Mouse (Mus musculus): ENCODE results near the gene Pam. TPM values are rescaled to one million over a fixed set of nuclear protein-coding genes. Genes with fewer than 3 reads are reported as not detected.

Gene Pam
- polyA plus RNA-seq, 1 experiment from 2014 or later = 30.7 TPM

- no peak for ATAC-seq
- Histone ChIP-seq H3K4me2 (ENCODE audit: low read depth, low read length) (no peak overlapping the region), H3K36me3 (ENCODE audit: control insufficient read depth, insufficient read depth, low read length) (no peaks in the 10 kb centered on the region), H3K27ac (ENCODE audit: low read length) (no peak overlapping the region), H3K4me1 (ENCODE audit: control insufficient read depth, insufficient read depth, low read length) (peaks cover 7% of the 10 kb centered on the region), H3K9ac (ENCODE audit: low read depth, low read length) (no peak overlapping the region), H3K4me3 (ENCODE audit: low read length) (no peak overlapping the region), H3K27me3 (replicated peaks; ENCODE audit: control insufficient read depth, insufficient read depth, low read length) (no peaks in the 10 kb centered on the region), H3K9me3 (ENCODE audit: control insufficient read depth, low read length) (no peaks in the 10 kb centered on the region)
- 74% methylated on average over 3 of the region's 3 CpGs for WGBS
Observed at GRCm38 (mm10) chr1:98083508-98083907, 11.9 kb downstream of the Pam start.

GRCm38 (mm10) chr1:98082988-98083387 lies 12.5 kb downstream of the Pam start:
- H3K9me3 ChIP-seq (ENCODE audit: control insufficient read depth, low read length) = no peaks in the 10 kb centered on the region
- H3K9ac ChIP-seq (ENCODE audit: low read depth, low read length) = no peak overlapping the region
- H3K4me1 ChIP-seq (ENCODE audit: control insufficient read depth, insufficient read depth, low read length) = peaks cover 7% of the 10 kb centered on the region
- H3K36me3 ChIP-seq (ENCODE audit: control insufficient read depth, insufficient read depth, low read length) = no peaks in the 10 kb centered on the region
- H3K27ac ChIP-seq (ENCODE audit: low read length) = no peak overlapping the region
- ATAC-seq = no peak
- H3K4me3 ChIP-seq (ENCODE audit: low read length) = no peak overlapping the region
- no peak overlapping the region for H3K4me2 ChIP-seq (ENCODE audit: low read depth, low read length)
- no peaks in the 10 kb centered on the region for H3K27me3 ChIP-seq (replicated peaks; ENCODE audit: control insufficient read depth, insufficient read depth, low read length)
- WGBS = 90% methylated on average over 6 of the region's 6 CpGs

- Histone ChIP-seq H3K4me2 (ENCODE audit: low read depth, low read length) (no peak overlapping the region), H3K9me3 (ENCODE audit: control insufficient read depth, low read length) (no peaks in the 10 kb centered on the region), H3K27ac (ENCODE audit: low read length) (no peak overlapping the region), H3K36me3 (ENCODE audit: control insufficient read depth, insufficient read depth, low read length) (no peaks in the 10 kb centered on the region), H3K9ac (ENCODE audit: low read depth, low read length) (no peak overlapping the region), H3K4me1 (ENCODE audit: control insufficient read depth, insufficient read depth, low read length) (peaks cover 7% of the 10 kb centered on the region), H3K27me3 (replicated peaks; ENCODE audit: control insufficient read depth, insufficient read depth, low read length) (no peaks in the 10 kb centered on the region), H3K4me3 (ENCODE audit: low read length) (no peak overlapping the region)
- ATAC-seq = no peak
- 74% methylated on average over 2 of the region's 2 CpGs for WGBS
Observed at GRCm38 (mm10) chr1:98080431-98080830, 15.0 kb downstream of the Pam start.

- no peaks in the 10 kb centered on the region for H3K36me3 ChIP-seq (ENCODE audit: control insufficient read depth, insufficient read depth, low read length)
- no peak overlapping the region for H3K27ac ChIP-seq (ENCODE audit: low read length)
- ATAC-seq = no peak
- WGBS = 55% methylated on average over 7 of the region's 7 CpGs
- H3K4me3 ChIP-seq (ENCODE audit: low read length) = no peak overlapping the region
- H3K27me3 ChIP-seq (replicated peaks; ENCODE audit: control insufficient read depth, insufficient read depth, low read length) = no peaks in the 10 kb centered on the region
- H3K9ac ChIP-seq (ENCODE audit: low read depth, low read length) = no peak overlapping the region
- H3K9me3 ChIP-seq (ENCODE audit: control insufficient read depth, low read length) = no peaks in the 10 kb centered on the region
- H3K4me2 ChIP-seq (ENCODE audit: low read depth, low read length) = no peak overlapping the region
- H3K4me1 ChIP-seq (ENCODE audit: control insufficient read depth, insufficient read depth, low read length) = peaks cover 6% of the 10 kb centered on the region
Observed at GRCm38 (mm10) chr1:98079640-98080039, 15.8 kb downstream of the Pam start.

- Histone ChIP-seq H3K27me3 (replicated peaks; ENCODE audit: control insufficient read depth, insufficient read depth, low read length) (no peaks in the 10 kb centered on the region), H3K9me3 (ENCODE audit: control insufficient read depth, low read length) (no peaks in the 10 kb centered on the region), H3K36me3 (ENCODE audit: control insufficient read depth, insufficient read depth, low read length) (no peaks in the 10 kb centered on the region), H3K27ac (ENCODE audit: low read length) (no peak overlapping the region), H3K4me1 (ENCODE audit: control insufficient read depth, insufficient read depth, low read length) (peaks cover 3% of the 10 kb centered on the region; the same call in 1 of the 2 replicates), H3K4me2 (ENCODE audit: low read depth, low read length) (no peak overlapping the region), H3K4me3 (ENCODE audit: low read length) (no peak overlapping the region), H3K9ac (ENCODE audit: low read depth, low read length) (no peak overlapping the region)
- ATAC-seq = no peak
- 93% methylated on average over 7 of the region's 7 CpGs for WGBS
Observed at GRCm38 (mm10) chr1:98078735-98079134, 16.7 kb downstream of the Pam start.

GRCm38 (mm10) chr1:98073826-98074225 lies 21.6 kb downstream of the Pam start:
- H3K27ac ChIP-seq (ENCODE audit: low read length) = no peak overlapping the region
- no peaks in the 10 kb centered on the region for H3K27me3 ChIP-seq (replicated peaks; ENCODE audit: control insufficient read depth, insufficient read depth, low read length)
- ATAC-seq = no peak
- no peaks in the 10 kb centered on the region for H3K9me3 ChIP-seq (ENCODE audit: control insufficient read depth, low read length)
- no peaks in the 10 kb centered on the region for H3K36me3 ChIP-seq (ENCODE audit: control insufficient read depth, insufficient read depth, low read length)
- no peak overlapping the region for H3K4me3 ChIP-seq (ENCODE audit: low read length)
- 77% methylated on average over 4 of the region's 4 CpGs for WGBS
- H3K9ac ChIP-seq (ENCODE audit: low read depth, low read length) = no peak overlapping the region
- peaks cover 7% of the 10 kb centered on the region for H3K4me1 ChIP-seq (ENCODE audit: control insufficient read depth, insufficient read depth, low read length)
- H3K4me2 ChIP-seq (ENCODE audit: low read depth, low read length) = no peak overlapping the region

- WGBS = 65% methylated on average over 2 of the region's 2 CpGs
- H3K4me1 ChIP-seq (ENCODE audit: control insufficient read depth, insufficient read depth, low read length) = peaks cover 7% of the 10 kb centered on the region
Observed at GRCm38 (mm10) chr1:98073127-98073526, 22.3 kb downstream of the Pam start.

GRCm38 (mm10) chr1:98072045-98072444 lies 23.4 kb downstream of the Pam start:
- Histone ChIP-seq H3K4me2 (ENCODE audit: low read depth, low read length) (no peak overlapping the region), H3K4me3 (ENCODE audit: low read length) (no peak overlapping the region), H3K36me3 (ENCODE audit: control insufficient read depth, insufficient read depth, low read length) (no peaks in the 10 kb centered on the region), H3K27me3 (replicated peaks; ENCODE audit: control insufficient read depth, insufficient read depth, low read length) (no peaks in the 10 kb centered on the region), H3K4me1 (ENCODE audit: control insufficient read depth, insufficient read depth, low read length) (peaks cover 7% of the 10 kb centered on the region), H3K27ac (ENCODE audit: low read length) (no peak overlapping the region), H3K9me3 (ENCODE audit: control insufficient read depth, low read length) (no peaks in the 10 kb centered on the region), H3K9ac (ENCODE audit: low read depth, low read length) (no peak overlapping the region)
- peak; percentile 23; the same call in 1 of the 2 replicates for ATAC-seq
- 51% methylated on average over 6 of the region's 6 CpGs for WGBS

More at GRCm38 (mm10) chr1:98073127-98073526, 22.3 kb downstream of the Pam start:
- Histone ChIP-seq H3K9ac (ENCODE audit: low read depth, low read length) (no peak overlapping the region), H3K4me3 (ENCODE audit: low read length) (no peak overlapping the region), H3K27ac (ENCODE audit: low read length) (no peak overlapping the region), H3K9me3 (ENCODE audit: control insufficient read depth, low read length) (no peaks in the 10 kb centered on the region), H3K4me2 (ENCODE audit: low read depth, low read length) (no peak overlapping the region), H3K27me3 (replicated peaks; ENCODE audit: control insufficient read depth, insufficient read depth, low read length) (no peaks in the 10 kb centered on the region), H3K36me3 (ENCODE audit: control insufficient read depth, insufficient read depth, low read length) (no peaks in the 10 kb centered on the region)
- no peak for ATAC-seq

GRCm38 (mm10) chr1:98071436-98071835 lies 24.0 kb downstream of the Pam start:
- peaks cover 7% of the 10 kb centered on the region for H3K4me1 ChIP-seq (ENCODE audit: control insufficient read depth, insufficient read depth, low read length)
- 0 out of 2 replicates have a peak, but pooled peaks have one; percentile 7 for ATAC-seq
- no peaks in the 10 kb centered on the region for H3K9me3 ChIP-seq (ENCODE audit: control insufficient read depth, low read length)
- no peaks in the 10 kb centered on the region for H3K36me3 ChIP-seq (ENCODE audit: control insufficient read depth, insufficient read depth, low read length)
- no peak overlapping the region for H3K27ac ChIP-seq (ENCODE audit: low read length)
- H3K4me3 ChIP-seq (ENCODE audit: low read length) = no peak overlapping the region
- H3K27me3 ChIP-seq (replicated peaks; ENCODE audit: control insufficient read depth, insufficient read depth, low read length) = no peaks in the 10 kb centered on the region
- H3K9ac ChIP-seq (ENCODE audit: low read depth, low read length) = no peak overlapping the region
- no peak overlapping the region for H3K4me2 ChIP-seq (ENCODE audit: low read depth, low read length)
- 79% methylated on average over 9 of the region's 9 CpGs for WGBS

GRCm38 (mm10) chr1:98070743-98071325 lies 24.6 kb downstream of the Pam start:
- peak; percentile 42; the same call in 1 of the 2 replicates for ATAC-seq
- H3K27ac ChIP-seq (ENCODE audit: low read length) = no peak overlapping the region
- 61% methylated on average over 5 of the region's 5 CpGs for WGBS

More at GRCm38 (mm10) chr1:98070743-98071325, 24.6 kb downstream of the Pam start:
- H3K27me3 ChIP-seq (replicated peaks; ENCODE audit: control insufficient read depth, insufficient read depth, low read length) = no peaks in the 10 kb centered on the region
- no peak overlapping the region for H3K9ac ChIP-seq (ENCODE audit: low read depth, low read length)
- H3K4me2 ChIP-seq (ENCODE audit: low read depth, low read length) = no peak overlapping the region
- H3K9me3 ChIP-seq (ENCODE audit: control insufficient read depth, low read length) = no peaks in the 10 kb centered on the region
- peaks cover 7% of the 10 kb centered on the region for H3K4me1 ChIP-seq (ENCODE audit: control insufficient read depth, insufficient read depth, low read length)
- no peaks in the 10 kb centered on the region for H3K36me3 ChIP-seq (ENCODE audit: control insufficient read depth, insufficient read depth, low read length)
- H3K4me3 ChIP-seq (ENCODE audit: low read length) = no peak overlapping the region

Measured in intestine, embryonic 16.5 days (tissue).